Mouse (Mus musculus) liver, embryonic 14.5 days (tissue): Measurements from ENCODE around the gene Kat2b.

Experiments
- CTCF ChIP-seq: IDR thresholded peaks from 2 replicates; pipeline ENCODE4 v1.5.1; 2016; ENCODE audit warnings: antibody characterized with exemption, low read depth, control low read depth
- EP300 ChIP-seq: IDR thresholded peaks from 2 replicates; pipeline ENCODE4 v1.6.1; 2016; ENCODE audit warnings: antibody characterized with exemption, low read depth

- no peak for TF ChIP-seq EP300
- no peak for TF ChIP-seq CTCF
Measured at GRCm38 (mm10) chr17:53591910-53592309, 25.2 kb downstream of the Kat2b start.
